Comparison of ENCODE assay signal across 18 mouse cellular contexts in the genomic region with DNA sequence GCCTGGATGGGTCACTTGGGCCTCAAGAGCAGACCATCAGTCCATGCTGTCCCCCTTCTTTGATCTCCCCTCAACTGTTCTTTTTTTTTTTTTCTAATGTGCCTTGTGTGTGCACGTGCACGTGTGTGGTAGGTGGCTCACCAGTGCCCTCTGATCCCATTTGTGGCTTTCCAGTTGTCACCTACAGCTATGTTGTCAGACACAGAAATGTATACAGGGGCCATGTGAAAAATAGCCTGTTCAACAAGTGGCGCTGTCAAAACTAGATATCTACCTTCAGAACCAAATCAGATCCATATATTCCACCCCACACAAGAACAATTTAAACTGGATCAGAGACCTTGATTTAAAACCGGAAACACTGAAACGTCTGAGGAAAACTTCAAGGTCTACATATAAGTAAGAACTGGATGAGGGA. TPM values are rescaled to one million over a fixed set of nuclear protein-coding genes. Genes with fewer than 3 reads are reported as not detected.
"Had no signal": no experiment of that assay in that cellular context is flagged by ENCODE, and none has a peak within 500 bp of the region (broad histone marks: within the 10 kb centered on the region; RNA-seq: fewer than 3 reads in every experiment).

No protein-coding gene starts in this region.

- H3K27me3 ChIP-seq: liver, embryonic 13.5 days; lung, embryonic 15.5 days; midbrain, embryonic 13.5 days; midbrain, embryonic 15.5 days; neural tube, embryonic 12.5 days had no signal

- H3K4me1 ChIP-seq: liver, embryonic 13.5 days; liver, embryonic 15.5 days; midbrain, embryonic 13.5 days; midbrain, embryonic 15.5 days; neural tube, embryonic 12.5 days had no signal

- H3K9ac ChIP-seq: liver, embryonic 13.5 days; liver, embryonic 15.5 days; liver, postnatal 0 days; lung, embryonic 15.5 days; midbrain, embryonic 13.5 days; midbrain, embryonic 15.5 days; neural tube, embryonic 12.5 days had no signal

- H3K4me3 ChIP-seq: liver, embryonic 13.5 days; liver, embryonic 15.5 days; lung, embryonic 15.5 days; megakaryocyte, embryonic 14.5 days; midbrain, embryonic 13.5 days; midbrain, embryonic 15.5 days; neural tube, embryonic 12.5 days had no signal

- DNase-seq: liver, embryonic 13.5 days; liver, postnatal 0 days; lung, adult 2 months; lung, postnatal 14 days; lung, postnatal 36 days; retina, postnatal 1 day; right cerebral cortex, postnatal 4 days; spleen, adult 18-20 months; thymus, adult 18-20 months had no signal

- H3K27ac ChIP-seq: liver, embryonic 13.5 days; liver, embryonic 15.5 days; lung, embryonic 15.5 days; macrophage; midbrain, embryonic 13.5 days; midbrain, embryonic 15.5 days; neural tube, embryonic 12.5 days had no signal

- H3K4me2 ChIP-seq: liver, embryonic 13.5 days; liver, embryonic 15.5 days; lung, embryonic 15.5 days; midbrain, embryonic 11.5 days; midbrain, embryonic 13.5 days; midbrain, embryonic 15.5 days; neural tube, embryonic 12.5 days had no signal

- H3K9me3 ChIP-seq: liver, embryonic 13.5 days; liver, embryonic 15.5 days; lung, embryonic 15.5 days; megakaryocyte, embryonic 14.5 days; midbrain, embryonic 13.5 days; midbrain, embryonic 15.5 days; neural tube, embryonic 12.5 days had no signal

- ATAC-seq: liver, postnatal 0 days; lung, postnatal 0 days; midbrain, embryonic 13.5 days; midbrain, embryonic 15.5 days had no signal

- H3K36me3 ChIP-seq: liver, embryonic 13.5 days; liver, embryonic 15.5 days; lung, embryonic 15.5 days; midbrain, embryonic 13.5 days; midbrain, embryonic 15.5 days; neural tube, embryonic 12.5 days had no signal

RNA-seq across cellular contexts. Expression of a gene that starts 34.7 kb away (rescaled TPM):
- polyA plus RNA-seq: macrophage had no signal
